Mouse (Mus musculus): Measurements from ENCODE around the gene Scamp4. TPM values are rescaled to one million over a fixed set of nuclear protein-coding genes. Genes with fewer than 3 reads are reported as not detected.
A peak's percentile ranks its signal among the peaks of the same experiment; 100 is the strongest.
"Not testable (repeated sequence)": the region's sequence is repeated elsewhere in the genome, so short reads cannot be mapped to it uniquely, and the experiment has no call there.

The Scamp4 gene
- polyA plus RNA-seq, 1 experiment from 2014 or later: 60.1 TPM

GRCm38 (mm10) chr10:80604988-80605387, 2.3 kb downstream of the Scamp4 start:
- H3K4me2 ChIP-seq (ENCODE audit: low read depth, low read length): no peak overlapping the region
- no peaks in the 10 kb centered on the region for H3K27me3 ChIP-seq (ENCODE audit: control insufficient read depth, insufficient read depth, low read length)
- no peak for ATAC-seq (replicated peaks; ENCODE audit: extremely low read depth, insufficient read depth, low FRiP score)
- H3K36me3 ChIP-seq (ENCODE audit: control insufficient read depth, insufficient read depth): peaks cover 23% of the 10 kb centered on the region
- H3K4me3 ChIP-seq (ENCODE audit: low read length): no peak overlapping the region
- H3K9ac ChIP-seq (ENCODE audit: low read length): no peak overlapping the region
- WGBS: 79% methylated on average over 2 of the region's 2 CpGs
- H3K4me1 ChIP-seq (ENCODE audit: control insufficient read depth, insufficient read depth, low read length): peaks cover 15% of the 10 kb centered on the region
- H3K9me3 ChIP-seq (replicated peaks; ENCODE audit: control insufficient read depth, low read length): no peaks in the 10 kb centered on the region
- no peak overlapping the region for H3K27ac ChIP-seq (ENCODE audit: low read length)

GRCm38 (mm10) chr10:80605721-80606120, 3.0 kb downstream of the Scamp4 start, which contains the start of gene Gm49322:
Gm49322 (plus strand) TSS chr10:80606021.
- H3K27me3 ChIP-seq (ENCODE audit: control insufficient read depth, insufficient read depth, low read length); H3K4me3 ChIP-seq (ENCODE audit: low read length); H3K27ac ChIP-seq (ENCODE audit: low read length); H3K9ac ChIP-seq (ENCODE audit: low read length); ATAC-seq (replicated peaks; ENCODE audit: extremely low read depth, insufficient read depth, low FRiP score); H3K9me3 ChIP-seq (replicated peaks; ENCODE audit: control insufficient read depth, low read length); H3K4me2 ChIP-seq (ENCODE audit: low read depth, low read length): not testable (repeated sequence)
- 68% methylated on average over 2 of the region's 4 CpGs for WGBS
- Histone ChIP-seq H3K4me1 (ENCODE audit: control insufficient read depth, insufficient read depth, low read length) (peaks cover 15% of the 10 kb centered on the region), H3K36me3 (ENCODE audit: control insufficient read depth, insufficient read depth) (peaks cover 23% of the 10 kb centered on the region)

- H3K36me3 ChIP-seq (ENCODE audit: control insufficient read depth, insufficient read depth): peaks cover 23% of the 10 kb centered on the region
- H3K9ac ChIP-seq (ENCODE audit: low read length): no peak overlapping the region
- H3K4me2 ChIP-seq (ENCODE audit: low read depth, low read length): no peak overlapping the region
- 90% methylated on average over 23 of the region's 23 CpGs for WGBS
- no peak overlapping the region for H3K27ac ChIP-seq (ENCODE audit: low read length)
- H3K27me3 ChIP-seq (ENCODE audit: control insufficient read depth, insufficient read depth, low read length): no peaks in the 10 kb centered on the region
- no peak overlapping the region for H3K4me3 ChIP-seq (ENCODE audit: low read length)
- H3K9me3 ChIP-seq (replicated peaks; ENCODE audit: control insufficient read depth, low read length): no peaks in the 10 kb centered on the region
- no peak for ATAC-seq (replicated peaks; ENCODE audit: extremely low read depth, insufficient read depth, low FRiP score)
- peaks cover 15% of the 10 kb centered on the region for H3K4me1 ChIP-seq (ENCODE audit: control insufficient read depth, insufficient read depth, low read length)
These were observed 3.6 kb downstream of the Scamp4 start for GRCm38 (mm10) chr10:80606306-80606705.

DNA sequence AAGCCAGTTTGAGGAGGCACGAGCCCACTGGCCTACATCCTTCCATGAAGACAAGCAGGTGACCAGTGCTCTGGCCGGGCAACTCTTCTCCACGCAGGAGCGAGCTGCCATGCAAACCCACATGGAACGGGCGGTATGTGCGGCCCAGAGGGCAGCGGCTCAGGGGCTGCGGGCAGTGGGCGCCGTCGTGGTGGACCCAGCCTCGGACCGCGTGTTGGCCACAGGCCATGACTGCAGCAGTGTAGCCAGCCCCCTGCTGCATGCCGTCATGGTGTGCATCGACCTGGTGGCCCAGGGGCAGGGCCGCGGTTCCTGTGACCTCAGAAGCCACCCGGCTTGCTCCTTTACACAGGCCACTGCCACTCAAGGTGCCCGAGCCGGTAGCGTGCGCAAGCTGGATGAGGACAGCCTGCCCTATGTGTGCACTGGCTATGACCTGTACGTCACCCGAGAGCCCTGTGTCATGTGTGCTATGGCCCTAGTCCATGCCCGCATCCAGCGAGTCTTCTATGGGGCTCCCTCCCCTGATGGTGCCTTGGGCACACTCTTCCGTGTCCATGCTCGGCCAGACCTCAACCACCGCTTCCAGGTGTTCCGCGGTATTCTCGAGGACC, 4.2 kb downstream of the Scamp4 start:
- Histone ChIP-seq H3K9ac (ENCODE audit: low read length) (no peak overlapping the region), H3K27me3 (ENCODE audit: control insufficient read depth, insufficient read depth, low read length) (no peaks in the 10 kb centered on the region), H3K4me3 (ENCODE audit: low read length) (no peak overlapping the region), H3K4me2 (ENCODE audit: low read depth, low read length) (no peak overlapping the region), H3K9me3 (replicated peaks; ENCODE audit: control insufficient read depth, low read length) (no peaks in the 10 kb centered on the region), H3K27ac (ENCODE audit: low read length) (no peak overlapping the region), H3K36me3 (ENCODE audit: control insufficient read depth, insufficient read depth) (peaks cover 23% of the 10 kb centered on the region), H3K4me1 (ENCODE audit: control insufficient read depth, insufficient read depth, low read length) (peaks cover 15% of the 10 kb centered on the region)
- 94% methylated on average over 34 of the region's 34 CpGs for WGBS
- ATAC-seq (replicated peaks; ENCODE audit: extremely low read depth, insufficient read depth, low FRiP score): no peak

GRCm38 (mm10) chr10:80608435-80608834, 5.8 kb downstream of the Scamp4 start:
- 93% methylated on average over 3 of the region's 3 CpGs for WGBS
- H3K9ac ChIP-seq (ENCODE audit: low read length): no peak overlapping the region
- H3K36me3 ChIP-seq (ENCODE audit: control insufficient read depth, insufficient read depth): peaks cover 25% of the 10 kb centered on the region
- H3K4me2 ChIP-seq (ENCODE audit: low read depth, low read length): no peak overlapping the region
- no peak overlapping the region for H3K4me3 ChIP-seq (ENCODE audit: low read length)
- no peaks in the 10 kb centered on the region for H3K27me3 ChIP-seq (ENCODE audit: control insufficient read depth, insufficient read depth, low read length)
- H3K9me3 ChIP-seq (replicated peaks; ENCODE audit: control insufficient read depth, low read length): no peaks in the 10 kb centered on the region
- ATAC-seq (replicated peaks; ENCODE audit: extremely low read depth, insufficient read depth, low FRiP score): no peak
- no peak overlapping the region for H3K27ac ChIP-seq (ENCODE audit: low read length)
- H3K4me1 ChIP-seq (ENCODE audit: control insufficient read depth, insufficient read depth, low read length): peaks cover 8% of the 10 kb centered on the region

DNA sequence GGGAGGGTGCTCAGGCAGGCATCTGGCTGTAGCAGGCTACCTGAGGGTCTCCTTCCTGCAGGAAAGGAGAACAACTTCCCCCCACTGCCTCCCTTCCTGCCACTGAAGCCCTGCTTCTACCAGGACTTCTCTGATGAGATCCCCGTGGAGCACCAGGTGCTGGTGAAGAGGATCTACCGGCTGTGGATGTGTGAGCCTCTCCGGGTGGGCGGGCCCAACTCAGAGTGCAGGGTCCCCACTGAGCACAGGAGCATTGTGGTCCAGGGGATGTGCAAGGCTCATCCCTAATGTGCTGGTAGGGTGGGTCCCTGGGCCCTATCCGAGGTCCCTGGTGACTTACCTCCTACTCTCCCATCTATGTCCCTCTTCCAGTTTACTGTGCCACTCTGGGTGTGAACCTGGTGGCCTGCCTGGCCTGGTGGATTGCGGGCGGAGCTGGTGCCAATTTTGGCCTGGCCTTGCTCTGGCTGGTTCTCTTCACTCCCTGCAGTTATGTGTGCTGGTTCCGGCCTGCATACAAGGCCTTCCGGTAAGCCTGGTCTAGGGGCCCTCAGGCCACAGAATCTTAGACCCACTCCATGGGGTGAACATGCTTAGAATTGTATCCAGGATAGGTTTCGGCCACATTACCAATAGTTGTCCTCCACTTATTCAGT, 6.7 kb downstream of the Scamp4 start:
- no peak overlapping the region; the same call in 1 of the 2 replicates for H3K9ac ChIP-seq (ENCODE audit: low read length)
- H3K27ac ChIP-seq (ENCODE audit: low read length): no peak overlapping the region
- H3K9me3 ChIP-seq (replicated peaks; ENCODE audit: control insufficient read depth, low read length): no peaks in the 10 kb centered on the region
- H3K4me2 ChIP-seq (ENCODE audit: low read depth, low read length): no peak overlapping the region
- WGBS: 89% methylated on average over 10 of the region's 10 CpGs
- H3K4me3 ChIP-seq (ENCODE audit: low read length): no peak overlapping the region
- no peaks in the 10 kb centered on the region for H3K27me3 ChIP-seq (ENCODE audit: control insufficient read depth, insufficient read depth, low read length)
- no peak for ATAC-seq (replicated peaks; ENCODE audit: extremely low read depth, insufficient read depth, low FRiP score)
- peaks cover 27% of the 10 kb centered on the region for H3K36me3 ChIP-seq (ENCODE audit: control insufficient read depth, insufficient read depth)
- H3K4me1 ChIP-seq (ENCODE audit: control insufficient read depth, insufficient read depth, low read length): no peaks in the 10 kb centered on the region

GRCm38 (mm10) chr10:80610116-80610785, 7.6 kb downstream of the Scamp4 start:
- no peak overlapping the region for H3K9ac ChIP-seq (ENCODE audit: low read length)
- H3K4me3 ChIP-seq (ENCODE audit: low read length): no peak overlapping the region
- H3K9me3 ChIP-seq (replicated peaks; ENCODE audit: control insufficient read depth, low read length): no peaks in the 10 kb centered on the region
- no peak overlapping the region for H3K27ac ChIP-seq (ENCODE audit: low read length)
- no peaks in the 10 kb centered on the region for H3K4me1 ChIP-seq (ENCODE audit: control insufficient read depth, insufficient read depth, low read length)
- no peak for ATAC-seq (replicated peaks; ENCODE audit: extremely low read depth, insufficient read depth, low FRiP score)
- peaks cover 36% of the 10 kb centered on the region for H3K36me3 ChIP-seq (ENCODE audit: control insufficient read depth, insufficient read depth)
- no peak overlapping the region for H3K4me2 ChIP-seq (ENCODE audit: low read depth, low read length)
- 85% methylated on average over 9 of the region's 9 CpGs for WGBS
- no peaks in the 10 kb centered on the region for H3K27me3 ChIP-seq (ENCODE audit: control insufficient read depth, insufficient read depth, low read length)

- Histone ChIP-seq H3K4me2 (ENCODE audit: low read depth, low read length) (no peak overlapping the region), H3K9me3 (replicated peaks; ENCODE audit: control insufficient read depth, low read length) (no peaks in the 10 kb centered on the region), H3K27ac (ENCODE audit: low read length) (no peak overlapping the region), H3K36me3 (ENCODE audit: control insufficient read depth, insufficient read depth) (peaks cover 43% of the 10 kb centered on the region), H3K4me3 (ENCODE audit: low read length) (no peak overlapping the region), H3K4me1 (ENCODE audit: control insufficient read depth, insufficient read depth, low read length) (no peaks in the 10 kb centered on the region), H3K9ac (ENCODE audit: low read length) (no peak overlapping the region; the same call in 1 of the 2 replicates), H3K27me3 (ENCODE audit: control insufficient read depth, insufficient read depth, low read length) (no peaks in the 10 kb centered on the region)
- WGBS: 47% methylated on average over 4 of the region's 4 CpGs
- 0 out of 2 replicates have a peak, but pooled peaks have one; percentile 43 for ATAC-seq (replicated peaks; ENCODE audit: extremely low read depth, insufficient read depth, low FRiP score)
These were observed 8.4 kb downstream of the Scamp4 start for GRCm38 (mm10) chr10:80611024-80611423.

DNA sequence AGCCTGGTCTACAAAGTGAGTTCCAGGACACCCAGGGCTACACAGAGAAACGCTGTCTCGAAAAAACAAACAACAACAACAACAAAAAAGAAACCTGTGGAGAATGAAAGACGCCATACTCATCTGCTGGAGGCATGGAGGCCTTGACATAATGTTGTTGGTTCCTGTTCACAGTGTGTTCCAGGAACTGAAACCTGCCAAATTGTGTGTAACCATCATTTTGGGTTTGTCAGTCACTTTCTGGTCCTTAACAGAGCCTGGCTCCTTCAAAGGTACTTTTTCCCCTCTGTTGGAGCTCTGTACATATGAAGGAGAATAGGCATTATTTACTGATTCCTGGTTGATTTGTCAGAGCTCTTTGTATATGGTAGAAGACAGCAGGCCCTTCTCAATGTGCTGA, 9.2 kb downstream of the Scamp4 start:
- no peak overlapping the region for H3K4me3 ChIP-seq (ENCODE audit: low read length)
- 93% methylated on average over 3 of the region's 3 CpGs for WGBS
- ATAC-seq (replicated peaks; ENCODE audit: extremely low read depth, insufficient read depth, low FRiP score): no peak
- no peak overlapping the region for H3K27ac ChIP-seq (ENCODE audit: low read length)
- no peaks in the 10 kb centered on the region for H3K27me3 ChIP-seq (ENCODE audit: control insufficient read depth, insufficient read depth, low read length)
- H3K9me3 ChIP-seq (replicated peaks; ENCODE audit: control insufficient read depth, low read length): no peaks in the 10 kb centered on the region
- H3K36me3 ChIP-seq (ENCODE audit: control insufficient read depth, insufficient read depth): peaks cover 36% of the 10 kb centered on the region
- no peaks in the 10 kb centered on the region for H3K4me1 ChIP-seq (ENCODE audit: control insufficient read depth, insufficient read depth, low read length)
- H3K4me2 ChIP-seq (ENCODE audit: low read depth, low read length): no peak overlapping the region
- H3K9ac ChIP-seq (ENCODE audit: low read length): no peak overlapping the region
